Mouse (Mus musculus) liver, postnatal 0 days (tissue): ENCODE measurements around the gene Ppp1cb.

Experiments used
- CTCF ChIP-seq: sonication (generic); IDR thresholded peaks from 2 replicates; pipeline ENCODE4 v1.5.1; 2016; ENCODE audit warnings: antibody characterized with exemption, low read depth
- EP300 ChIP-seq: IDR thresholded peaks from 2 replicates; pipeline ENCODE4 v1.6.1; 2016; ENCODE audit warnings: antibody characterized with exemption, low read depth, mild to moderate bottlenecking

DNA sequence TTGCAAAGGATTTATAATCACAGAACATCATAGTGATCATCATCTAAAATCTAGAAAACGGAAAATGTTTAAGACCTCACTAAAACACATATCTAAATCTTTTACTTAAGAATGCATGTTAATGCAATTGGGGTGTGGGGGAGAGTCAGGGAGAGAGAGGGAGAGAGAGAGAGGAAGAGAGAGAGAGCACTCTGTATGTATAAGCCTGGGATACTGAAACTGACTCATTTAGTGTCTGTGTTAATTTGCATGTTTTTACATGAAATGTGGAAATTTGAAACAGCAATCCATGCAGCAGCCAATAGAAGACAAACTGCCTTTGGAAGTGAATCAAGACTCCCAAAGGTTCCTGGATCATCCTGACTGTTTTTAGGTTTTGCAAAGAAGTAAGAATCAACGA, 45.1 kb upstream of the Ppp1cb start:
- TF ChIP-seq EP300 (no peak), CTCF (no peak)
